Mouse (Mus musculus): ENCODE results near the gene Gnb4.

Gnb4 gene

GRCm38 (mm10) chr3:32611606-32612170 lies 4.7 kb downstream of the Gnb4 start:
- DNase-seq = no peak

DNA sequence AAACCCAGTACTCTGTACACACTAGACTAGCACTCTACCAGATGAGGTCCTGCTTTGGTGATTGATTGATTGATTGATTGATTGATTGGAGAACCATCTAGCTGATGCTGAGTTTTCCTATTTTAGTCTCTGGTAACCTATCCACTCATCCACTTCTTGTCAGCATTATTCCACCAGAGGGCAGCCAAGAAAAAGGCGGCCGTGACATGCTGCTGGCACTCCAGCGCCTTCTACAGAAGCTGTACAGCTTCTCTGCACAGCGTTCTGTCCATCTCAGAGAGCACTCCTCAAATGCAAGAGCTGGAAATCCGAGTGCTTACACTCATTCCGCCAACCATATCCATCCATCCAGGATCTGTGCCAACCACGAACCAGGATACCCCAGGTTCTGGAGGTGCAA lies 5.8 kb downstream of the Gnb4 start:
- DNase-seq = peak; percentile 42

DNA sequence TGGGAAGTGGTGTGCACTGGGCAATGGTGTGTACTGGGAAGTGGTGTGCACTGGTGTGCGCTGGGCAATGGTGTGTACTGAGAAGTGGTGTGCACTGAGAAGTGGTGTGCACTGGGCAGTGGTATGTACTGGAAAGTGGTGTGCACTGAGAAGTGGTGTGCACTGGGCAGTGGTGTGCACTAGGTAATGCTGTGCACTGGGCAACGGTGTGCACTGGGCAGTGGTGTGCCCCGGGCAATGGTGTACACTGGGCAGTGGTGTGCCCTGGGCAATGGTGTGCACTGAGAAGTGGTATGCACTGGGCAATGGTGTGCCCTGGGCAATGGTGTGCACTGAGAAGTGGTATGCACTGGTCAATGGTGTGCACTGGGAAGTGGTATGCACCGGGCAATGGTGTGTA lies 7.2 kb downstream of the Gnb4 start:
- no peak for DNase-seq

DNA sequence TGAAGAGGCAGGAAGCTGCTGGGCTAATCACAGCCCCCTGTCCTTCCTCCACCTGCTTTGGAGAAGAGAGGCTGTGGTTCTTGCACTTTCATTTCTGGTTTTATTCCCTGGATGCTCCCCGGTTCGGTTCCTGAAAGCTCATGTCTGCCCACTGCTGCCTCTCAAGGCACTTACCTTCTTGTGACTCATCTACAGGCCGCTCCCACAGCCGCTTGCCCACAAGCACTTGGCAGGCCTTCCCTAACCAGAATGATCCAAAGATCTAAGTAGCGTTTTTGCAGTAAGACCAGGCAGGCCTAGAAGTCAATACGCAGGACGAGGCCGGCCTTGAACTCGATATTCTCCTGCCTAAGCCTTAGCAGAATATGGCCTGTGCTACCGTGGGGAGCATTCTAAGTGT lies 15.3 kb downstream of the Gnb4 start:
- DNase-seq = no peak

DNA sequence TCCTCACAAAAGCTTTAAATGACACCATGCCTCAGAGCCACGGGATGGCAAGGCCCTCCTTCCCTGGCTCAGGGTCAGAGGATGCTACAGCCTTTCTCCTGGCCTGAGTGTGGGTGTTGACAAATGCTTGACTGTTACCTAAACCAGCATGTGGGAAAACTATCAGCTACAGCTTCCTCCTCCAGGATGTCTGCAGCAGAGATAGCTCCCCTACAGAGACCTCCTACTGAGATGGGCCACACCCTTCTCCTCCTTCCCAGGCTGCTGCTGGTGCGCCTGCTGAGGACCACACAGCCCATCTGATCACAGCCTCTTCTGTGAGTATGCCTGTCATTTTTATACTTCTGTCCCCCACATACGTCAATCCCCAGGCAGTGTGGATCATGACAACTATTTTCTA lies 17.1 kb downstream of the Gnb4 start:
- no peak for DNase-seq

DNA sequence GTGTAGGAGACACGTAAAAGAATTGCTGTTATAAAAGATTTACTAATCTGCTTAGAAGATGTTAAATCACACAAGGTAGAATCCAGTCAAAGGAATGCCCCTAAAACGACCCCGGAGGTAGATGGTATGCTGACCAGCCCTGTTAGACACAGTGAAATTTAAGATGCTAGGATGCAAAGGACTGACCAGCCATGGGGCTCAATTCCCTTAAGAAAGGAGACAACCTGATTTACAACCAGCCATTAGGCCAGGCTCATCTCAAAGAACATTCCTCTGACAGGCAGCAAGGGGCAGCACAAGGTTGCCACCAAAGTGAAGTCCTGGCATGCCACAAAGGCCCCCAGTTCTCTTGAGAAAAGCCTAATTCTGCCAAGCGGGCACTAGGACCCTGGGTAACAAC lies 21.3 kb downstream of the Gnb4 start:
- no peak for DNase-seq

GRCm38 (mm10) chr3:32586274-32586673 lies 30.1 kb downstream of the Gnb4 start:
- no peak for DNase-seq

DNA sequence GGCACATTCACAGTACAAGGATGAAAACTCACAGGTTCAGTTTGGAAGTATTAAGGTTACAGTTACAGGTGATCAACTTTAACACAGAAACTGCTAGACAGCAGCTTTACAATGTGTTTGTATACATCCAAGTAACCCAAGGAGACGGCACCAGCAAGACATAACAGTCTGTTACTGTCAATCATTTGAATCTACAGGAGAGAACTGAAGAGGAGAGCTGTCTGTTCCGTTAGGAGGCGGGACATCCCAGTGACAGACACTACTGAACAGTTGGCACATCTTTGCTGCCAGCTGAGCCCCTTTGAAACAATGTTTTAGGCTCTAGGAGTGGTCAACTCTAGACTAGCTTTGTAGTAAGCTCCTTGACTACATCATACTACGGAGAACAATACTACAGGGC lies 32.9 kb downstream of the Gnb4 start:
- no peak for DNase-seq

DNA sequence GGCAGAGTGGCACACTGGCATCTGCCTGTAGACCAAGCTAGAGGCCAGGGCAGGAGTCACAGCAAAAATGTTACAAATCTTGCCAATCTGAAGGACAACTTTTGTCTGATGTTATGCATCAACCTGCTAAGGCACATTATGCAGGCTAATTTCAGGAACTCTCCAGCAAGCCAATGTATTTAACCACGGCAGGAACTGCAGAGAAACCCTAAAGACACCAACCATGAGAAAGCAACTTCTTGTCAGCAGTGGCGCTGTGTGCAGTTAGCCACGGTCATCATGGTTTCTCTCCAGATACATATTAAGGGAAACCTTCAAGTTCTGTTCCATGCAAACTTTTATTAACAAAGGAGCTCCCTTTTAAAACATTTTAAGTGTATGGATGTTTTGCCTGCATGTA lies 34.5 kb downstream of the Gnb4 start:
- no peak for DNase-seq

GRCm38 (mm10) chr3:32580738-32581137 lies 35.6 kb downstream of the Gnb4 start:
- DNase-seq = no peak

- DNase-seq = no peak
These were observed 37.6 kb downstream of the Gnb4 start for GRCm38 (mm10) chr3:32578772-32579171.

GRCm38 (mm10) chr3:32575151-32575550 lies 41.2 kb downstream of the Gnb4 start:
- peak; percentile 91 for DNase-seq

DNA sequence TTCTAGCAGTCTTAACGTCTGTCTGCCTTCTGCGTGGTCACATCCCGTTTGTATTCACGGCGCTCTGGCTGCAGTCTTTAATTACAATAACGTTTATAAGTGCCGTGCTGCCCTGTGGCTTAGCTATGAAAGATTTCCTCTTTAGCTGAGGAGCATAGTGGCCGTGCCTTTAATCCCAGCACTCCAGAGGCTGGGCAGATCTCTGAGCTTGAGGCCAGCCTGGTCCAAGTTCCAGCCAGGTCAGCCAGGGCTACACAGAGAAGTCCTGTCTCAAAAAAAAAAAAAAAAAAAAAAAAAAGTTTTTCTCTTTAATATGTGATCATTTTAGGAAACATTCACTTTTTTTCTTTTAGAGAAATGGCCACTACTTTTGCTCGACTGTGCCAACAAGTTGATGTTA lies 42.5 kb downstream of the Gnb4 start:
- DNase-seq = peak; percentile 47

GRCm38 (mm10) chr3:32573086-32573485 lies 43.3 kb downstream of the Gnb4 start:
- no peak for DNase-seq

- peak; percentile 49 for DNase-seq
These were observed 53.0 kb downstream of the Gnb4 start for GRCm38 (mm10) chr3:32563401-32563800.

- DNase-seq = peak; percentile 17
These were observed 63.3 kb downstream of the Gnb4 start for GRCm38 (mm10) chr3:32553061-32553460.

GRCm38 (mm10) chr3:32538091-32538490 lies 78.3 kb downstream of the Gnb4 start:
- DNase-seq = no peak

- DNase-seq = peak; percentile 86
These were observed 78.8 kb downstream of the Gnb4 start for GRCm38 (mm10) chr3:32537556-32537955.

- DNase-seq = no peak
These were observed 80.7 kb downstream of the Gnb4 start for GRCm38 (mm10) chr3:32535692-32536091.
